Comparison of ENCODE assay signal across 14 mouse cellular contexts in genomic region chr3:125881835-125882234, GRCm38 (mm10). TPM values are rescaled to one million over a fixed set of nuclear protein-coding genes. Genes with fewer than 3 reads are reported as not detected.
DNase-seq lines count a peak whose midpoint lies in the region; ATAC-seq and TF ChIP-seq lines count a peak whose summit lies in the region.
"Had no signal": no experiment of that assay in that cellular context is flagged by ENCODE, and none has a peak within 500 bp of the region (broad histone marks: within the 10 kb centered on the region; RNA-seq: fewer than 3 reads in every experiment).

No protein-coding gene starts in this region.

- no peak overlapping the region for H3K9ac ChIP-seq in heart, adult 2 months (ENCODE audit: low read depth, low read length)
- H3K9ac ChIP-seq: liver, embryonic 13.5 days; neural tube, embryonic 13.5 days had no signal

- H3K79me2 ChIP-seq in heart, adult 2 months (replicated peaks; ENCODE audit: control insufficient read depth, insufficient read depth, low read length), result no peaks in the 10 kb centered on the region

- no peak overlapping the region for H3K4me3 ChIP-seq in left cerebral cortex, adult 2 months
- H3K4me3 ChIP-seq in heart, adult 2 months, result no peak overlapping the region
- H3K4me3 ChIP-seq: liver, embryonic 13.5 days; neural tube, embryonic 13.5 days had no signal

- no peak overlapping the region for H3K27ac ChIP-seq in left cerebral cortex, adult 2 months
- H3K27ac ChIP-seq in heart, adult 2 months, result no peak overlapping the region
- H3K27ac ChIP-seq: liver, embryonic 13.5 days; neural tube, embryonic 13.5 days had no signal

- intact Hi-C loops in left cerebral cortex, adult 2 months (cut with DNase I), result no loop called here
- intact Hi-C loops in left cerebral cortex, postnatal 14 days (cut with DNase I), result no loop called here
- intact Hi-C loops in heart, adult 2 months (cut with DNase I), result no loop called here

- peak; percentile 15 for DNase-seq in embryo, embryonic 10.5 days (ENCODE audit: low spot score)
- DNase-seq in embryo, embryonic 10 days (ENCODE audit: low spot score), result no peak
- DNase-seq in left cerebral cortex, adult 2 months (ENCODE audit: extremely low spot score in 1 of 2, low spot score in 2 of 2), result no peak
- no peak for DNase-seq in left cerebral cortex, postnatal 14 days (ENCODE audit: low spot score in 2 of 2)
- DNase-seq in NIH3T3 (ENCODE audit: low read depth), result peak; percentile 25
- no peak for DNase-seq in heart, adult 2 months
- DNase-seq: cerebellum, postnatal 10 days; kidney, postnatal 25 days; liver, embryonic 13.5 days had no signal

- TF ChIP-seq EP300 in heart, adult 2 months (IDR thresholded peaks at IDR 0.05; ENCODE audit: insufficient read depth, low read depth, low read length), result no peak

- TF ChIP-seq CTCF in left cerebral cortex, adult 2 months (IDR thresholded peaks at IDR 0.05), result peak; percentile 21
- TF ChIP-seq CTCF in heart, adult 2 months (IDR thresholded peaks at IDR 0.05), result no peak

- no peak for TF ChIP-seq POLR2A in heart, adult 2 months (IDR thresholded peaks at IDR 0.05; ENCODE audit: insufficient read depth, low read depth, low read length)

- H3K27me3 ChIP-seq in heart, adult 2 months (ENCODE audit: control insufficient read depth, insufficient read depth, low read length), result no peaks in the 10 kb centered on the region
- H3K27me3 ChIP-seq: liver, embryonic 13.5 days; neural tube, embryonic 13.5 days had no signal

- peak; percentile 46; the same call in 1 of the 2 replicates for ATAC-seq in megakaryocyte progenitor cell, adult 5-6 weeks (replicated peaks; ENCODE audit: poor library complexity)
- no peak for ATAC-seq in erythroblast, adult 5-6 weeks (replicated peaks; ENCODE audit: low FRiP score, poor library complexity, severe bottlenecking)
- ATAC-seq: inflammation-experienced regulatory T-cells, adult 6 months had no signal

- no peaks in the 10 kb centered on the region for H3K4me1 ChIP-seq in heart, adult 2 months (ENCODE audit: control insufficient read depth, insufficient read depth, low read length)
- H3K4me1 ChIP-seq: liver, embryonic 13.5 days had no signal

- H3K36me3 ChIP-seq in heart, adult 2 months (ENCODE audit: control insufficient read depth, insufficient read depth, low read length), result no peaks in the 10 kb centered on the region
- H3K36me3 ChIP-seq: liver, embryonic 13.5 days; neural tube, embryonic 13.5 days had no signal

RNA-seq across cellular contexts. Expression of gene Ugt8a, which starts 56.6 kb away (rescaled TPM):
- total RNA-seq in left cerebral cortex, adult 2 months (2021), result 10 to 100 TPM; 20.2 to 24.0 TPM
- total RNA-seq in left cerebral cortex, postnatal 14 days (2021), result 10 to 100 TPM; 35.7 to 53.7 TPM
- total RNA-seq in megakaryocyte progenitor cell, adult 5-6 weeks (2015), result 0.10 and 0.95 TPM in 2 replicates
- total RNA-seq in megakaryocyte progenitor cell, adult 5-6 weeks (2017), result 0.14 and 0.62 TPM in 2 replicates
- 0.77 and 1.7 TPM in 2 replicates for total RNA-seq in erythroblast, adult 5-6 weeks (2015; ENCODE audit: low replicate concordance)
- 0.60 and 0.84 TPM in 2 replicates for total RNA-seq in erythroblast, adult 5-6 weeks (2017; ENCODE audit: low replicate concordance)
- total RNA-seq in heart, adult 2 months (2021), result not detected
- polyA plus RNA-seq in heart, adult 2 months (2012; rRNA removed), result 0.08 TPM in 1 of 2 replicates, not detected in the other
- polyA plus RNA-seq: gonadal fat pad, adult 2 months; inflammation-experienced regulatory T-cells, adult 6 months had no signal

Comparison
In these comparisons a context has a peak if more than half of its experiments do, and no peak if none do; other contexts are left out.
1. DNase-seq: peak in embryo, embryonic 10.5 days (single experiment) and NIH3T3 (single experiment); none in embryo, embryonic 10 days (single experiment), left cerebral cortex, adult 2 months (0 of 2), left cerebral cortex, postnatal 14 days (0 of 2) and heart, adult 2 months (0 of 2).
2. RNA of gene Ugt8a, which starts 56.6 kb away (total RNA-seq): 35.7 to 53.7 TPM in left cerebral cortex, postnatal 14 days and 20.2 to 24.0 TPM in left cerebral cortex, adult 2 months; 0.60 to 1.7 TPM in erythroblast, adult 5-6 weeks, 0.10 to 0.95 TPM in megakaryocyte progenitor cell, adult 5-6 weeks and not detected in heart, adult 2 months; every median in the first group is over 4 times any median in the second.